Comparison of ENCODE assay signal across 6 mouse cellular contexts in the genomic region with DNA sequence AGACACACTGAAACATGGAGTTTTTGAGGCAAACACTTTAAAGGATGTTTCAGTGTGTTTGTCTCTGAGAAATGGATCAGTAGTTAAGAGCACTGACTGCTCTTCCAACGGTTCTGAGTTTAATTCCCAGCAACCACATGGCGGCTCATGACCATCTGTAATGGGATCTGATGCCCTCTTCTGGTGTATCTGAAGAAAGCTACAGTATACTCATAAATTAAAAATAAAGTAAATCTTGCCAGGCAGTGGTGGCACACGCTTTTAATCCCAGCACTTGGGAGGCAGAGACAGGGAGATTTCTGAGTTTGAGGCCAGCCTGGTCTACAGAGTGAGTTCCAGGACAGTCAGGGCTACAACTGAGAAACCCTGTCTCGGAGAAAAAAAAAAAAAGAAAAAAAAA. TPM values are rescaled to one million over a fixed set of nuclear protein-coding genes. Genes with fewer than 3 reads are reported as not detected.
"Had no signal": no experiment of that assay in that cellular context is flagged by ENCODE, and none has a peak within 500 bp of the region (broad histone marks: within the 10 kb centered on the region; RNA-seq: fewer than 3 reads in every experiment).

No protein-coding gene starts in this region.

RNA-seq across cellular contexts. Expression of gene Irx2, which starts 54.5 kb away (rescaled TPM):
- total RNA-seq: megakaryocyte, adult 5-6 weeks; megakaryocyte-erythroid progenitor cell, adult 5-6 weeks; monocyte, adult 5-6 weeks; neutrophil, adult 5-6 weeks had no signal
- polyA plus RNA-seq: liver, embryonic 16.5 days; spleen, adult 2 months had no signal
